Mouse (Mus musculus): ENCODE measurements around the gene Prkar2b. TPM values are rescaled to one million over a fixed set of nuclear protein-coding genes. Genes with fewer than 3 reads are reported as not detected.
"Not testable (repeated sequence)": the region's sequence is repeated elsewhere in the genome, so short reads cannot be mapped to it uniquely, and the experiment has no call there.

The Prkar2b gene
- polyA plus RNA-seq, 1 experiment from 2014 or later: 29.6 TPM

DNA sequence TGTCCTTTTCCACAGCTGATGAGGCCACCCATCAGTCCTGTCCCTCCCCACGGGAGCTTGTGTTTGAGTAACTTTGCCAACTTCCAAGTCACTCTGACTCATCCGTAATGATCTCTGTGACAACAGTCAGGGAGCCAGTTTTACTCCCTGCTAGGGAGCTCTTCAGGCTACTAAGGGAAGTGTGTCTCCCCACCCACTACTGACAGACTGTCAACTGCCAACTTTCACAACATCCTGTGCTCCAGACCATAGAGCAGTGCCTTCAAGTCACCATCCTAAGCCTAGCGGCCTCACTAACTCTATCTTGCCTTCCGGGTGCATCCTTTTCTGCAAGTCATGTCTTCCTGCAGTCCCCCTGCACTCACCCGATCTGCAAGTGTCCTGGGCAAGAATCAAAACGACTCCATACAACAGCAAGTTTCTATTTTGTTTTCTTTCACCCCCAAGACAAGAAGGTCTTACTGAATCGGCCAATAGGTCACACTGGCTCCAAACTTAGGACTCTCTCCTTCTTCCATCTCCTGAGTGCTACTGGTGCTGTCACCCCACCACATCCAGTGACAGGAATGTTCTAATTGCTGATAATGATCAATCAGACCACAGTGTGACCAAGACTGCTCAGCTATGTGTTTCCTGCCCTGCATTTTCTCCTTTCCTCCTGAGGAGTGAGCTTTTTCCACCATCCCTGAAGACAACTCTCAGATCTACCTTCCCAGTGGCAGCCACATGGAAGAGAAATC lies 43.3 kb downstream of the Prkar2b start:
- Histone ChIP-seq H3K4me3 (replicated peaks) (no peak overlapping the region), H3K4me1 (peaks cover 15% of the 10 kb centered on the region; the same call in 1 of the 2 replicates), H3K9me3 (no peaks in the 10 kb centered on the region), H3K4me2 (no peak overlapping the region), H3K9ac (no peak overlapping the region), H3K27ac (peak overlapping the region; percentile 31; the same call in 1 of the 2 replicates), H3K36me3 (no peaks in the 10 kb centered on the region), H3K27me3 (replicated peaks) (no peaks in the 10 kb centered on the region)
- WGBS: 38% methylated on average over 7 of the region's 7 CpGs
- ATAC-seq (ENCODE audit: insufficient read depth, low FRiP score, low read depth): no peak; the same call in 1 of the 2 replicates

DNA sequence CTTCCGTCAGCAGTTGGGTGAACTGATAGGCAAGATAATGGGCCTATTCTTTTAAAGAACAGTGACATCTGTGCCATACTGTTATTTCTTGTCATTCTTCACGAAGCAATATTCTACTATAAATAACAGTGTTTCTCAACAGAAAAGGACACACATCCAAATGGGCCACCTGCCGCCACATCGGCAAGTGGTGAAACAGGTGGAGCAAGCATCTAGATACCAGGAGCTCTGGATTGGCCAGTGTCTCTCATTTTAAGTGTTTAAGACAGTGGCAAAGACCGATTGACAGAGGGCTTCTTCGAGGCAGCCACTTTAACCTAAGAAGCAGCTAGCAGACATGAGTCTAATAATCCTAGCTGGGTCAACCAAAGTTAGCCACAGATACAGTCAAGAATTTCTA lies 44.6 kb downstream of the Prkar2b start:
- no peak for ATAC-seq (ENCODE audit: insufficient read depth, low FRiP score, low read depth)
- H3K27ac ChIP-seq: no peak overlapping the region
- no peaks in the 10 kb centered on the region for H3K27me3 ChIP-seq (replicated peaks)
- no peak overlapping the region for H3K4me3 ChIP-seq (replicated peaks)
- peaks cover 15% of the 10 kb centered on the region; the same call in 1 of the 2 replicates for H3K4me1 ChIP-seq
- no peaks in the 10 kb centered on the region for H3K36me3 ChIP-seq
- no peak overlapping the region for H3K9ac ChIP-seq
- 73% methylated on average over 6 of the region's 6 CpGs for WGBS
- H3K9me3 ChIP-seq: no peaks in the 10 kb centered on the region
- H3K4me2 ChIP-seq: no peak overlapping the region

DNA sequence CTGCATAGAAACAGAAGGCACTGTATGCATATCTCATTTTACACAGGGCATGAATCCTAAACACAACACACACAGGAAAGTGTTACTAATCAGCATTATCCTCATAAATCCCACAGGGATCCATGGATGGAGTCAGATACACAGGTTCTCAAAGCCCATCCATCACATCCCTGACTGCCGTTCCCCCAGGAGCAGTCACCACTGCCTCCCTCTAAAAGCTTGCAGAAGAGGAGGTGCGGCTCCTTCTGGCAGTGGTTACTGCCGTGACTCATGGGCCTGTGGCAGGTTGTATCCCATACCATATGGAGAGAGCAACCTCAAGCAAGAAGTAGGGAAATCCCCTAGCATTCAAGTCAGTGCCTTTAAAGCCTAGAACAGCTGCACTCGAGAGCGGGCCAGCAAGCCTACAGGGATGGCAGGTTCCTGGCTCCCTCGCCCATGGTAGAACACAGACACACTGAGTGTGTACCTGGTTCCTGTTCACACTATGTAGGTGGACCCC lies 45.8 kb downstream of the Prkar2b start:
- Histone ChIP-seq H3K4me3 (replicated peaks) (no peak overlapping the region), H3K27me3 (replicated peaks) (no peaks in the 10 kb centered on the region), H3K9me3 (no peaks in the 10 kb centered on the region), H3K36me3 (no peaks in the 10 kb centered on the region), H3K4me2 (no peak overlapping the region), H3K9ac (no peak overlapping the region), H3K27ac (no peak overlapping the region), H3K4me1 (peaks cover 15% of the 10 kb centered on the region; the same call in 1 of the 2 replicates)
- ATAC-seq (ENCODE audit: insufficient read depth, low FRiP score, low read depth): peak; percentile 44; the same call in 1 of the 2 replicates
- WGBS: 36% methylated on average over 6 of the region's 6 CpGs

DNA sequence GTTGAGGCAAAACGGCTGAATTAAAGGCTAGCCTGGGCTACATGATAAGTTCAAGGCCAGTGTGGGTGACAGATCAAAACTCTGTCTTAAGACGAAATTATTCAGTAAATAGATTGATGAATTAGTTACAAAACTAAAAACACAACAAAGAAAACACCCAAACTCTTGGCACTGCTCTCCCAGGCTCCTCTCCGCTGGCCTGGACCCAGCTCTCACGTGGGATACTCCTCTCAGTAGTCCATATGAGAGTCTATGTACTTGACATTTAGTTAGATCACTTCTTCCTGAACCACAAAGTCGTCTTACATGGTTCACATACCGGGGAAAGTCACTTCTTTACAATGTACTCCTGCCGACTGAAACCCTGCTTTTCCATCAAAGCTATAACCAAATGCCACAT lies 46.3 kb downstream of the Prkar2b start:
- Histone ChIP-seq H3K4me2 (no peak overlapping the region), H3K36me3 (no peaks in the 10 kb centered on the region), H3K4me1 (peaks cover 15% of the 10 kb centered on the region; the same call in 1 of the 2 replicates), H3K4me3 (replicated peaks) (no peak overlapping the region), H3K27me3 (replicated peaks) (no peaks in the 10 kb centered on the region), H3K9me3 (no peaks in the 10 kb centered on the region), H3K9ac (no peak overlapping the region), H3K27ac (no peak overlapping the region)
- WGBS: 61% methylated on average over 7 of the region's 7 CpGs
- ATAC-seq (ENCODE audit: insufficient read depth, low FRiP score, low read depth): no peak

DNA sequence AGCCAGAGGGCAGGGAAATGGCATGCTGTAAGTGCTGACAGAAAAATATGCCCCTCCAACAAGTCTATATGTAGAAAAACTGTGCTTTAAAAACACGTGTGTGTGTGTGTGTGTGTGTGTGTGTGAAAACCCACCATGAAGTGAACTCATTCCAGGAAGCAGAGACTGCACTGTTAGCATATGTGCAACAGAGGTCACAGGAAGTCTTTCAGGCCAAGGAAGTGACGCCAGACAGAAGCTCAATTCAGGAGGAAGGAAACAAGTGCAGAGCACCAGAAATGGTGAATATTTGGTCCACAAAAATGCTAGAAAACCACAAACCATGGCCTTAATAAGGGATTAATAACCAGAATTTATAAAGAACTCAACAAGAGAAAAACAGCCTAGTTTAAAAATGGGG lies 48.9 kb downstream of the Prkar2b start:
- 58% methylated on average over 2 of the region's 2 CpGs for WGBS
- H3K9ac ChIP-seq: no peak overlapping the region
- H3K4me3 ChIP-seq (replicated peaks): no peak overlapping the region
- no peaks in the 10 kb centered on the region for H3K36me3 ChIP-seq
- H3K9me3 ChIP-seq: no peaks in the 10 kb centered on the region
- no peak overlapping the region for H3K4me2 ChIP-seq
- H3K27me3 ChIP-seq (replicated peaks): no peaks in the 10 kb centered on the region
- no peak overlapping the region for H3K27ac ChIP-seq
- peaks cover 6% of the 10 kb centered on the region; the same call in 1 of the 2 replicates for H3K4me1 ChIP-seq
- no peak for ATAC-seq (ENCODE audit: insufficient read depth, low FRiP score, low read depth)

DNA sequence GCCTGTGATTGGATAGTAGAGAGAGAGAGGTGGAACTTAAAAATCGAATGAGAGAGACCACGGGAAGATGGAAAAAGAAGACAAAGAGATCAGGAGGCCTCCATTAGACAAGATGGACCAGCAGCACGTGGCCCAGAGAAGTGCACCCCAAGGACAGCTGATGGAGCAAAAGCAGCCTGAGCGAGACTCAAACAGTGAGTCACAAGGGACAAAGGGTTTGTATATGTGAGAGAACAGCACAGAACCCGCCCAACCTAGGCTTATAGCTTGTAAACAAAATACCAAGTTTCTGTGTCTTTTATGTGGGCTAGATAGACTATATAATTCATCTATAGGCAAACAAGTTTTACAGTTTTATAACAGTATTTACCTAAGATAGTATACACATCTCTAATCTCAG lies 50.0 kb downstream of the Prkar2b start:
- H3K4me2 ChIP-seq: no peak overlapping the region
- ATAC-seq (ENCODE audit: insufficient read depth, low FRiP score, low read depth): no peak
- no peaks in the 10 kb centered on the region for H3K9me3 ChIP-seq
- H3K4me1 ChIP-seq: 0 out of 2 replicates have a peak, but pooled peaks cover 6% of the 10 kb centered on the region
- no peaks in the 10 kb centered on the region for H3K36me3 ChIP-seq
- no peak overlapping the region for H3K27ac ChIP-seq
- H3K27me3 ChIP-seq (replicated peaks): no peaks in the 10 kb centered on the region
- H3K9ac ChIP-seq: no peak overlapping the region
- 81% methylated on average over 5 of the region's 5 CpGs for WGBS
- H3K4me3 ChIP-seq (replicated peaks): no peak overlapping the region

DNA sequence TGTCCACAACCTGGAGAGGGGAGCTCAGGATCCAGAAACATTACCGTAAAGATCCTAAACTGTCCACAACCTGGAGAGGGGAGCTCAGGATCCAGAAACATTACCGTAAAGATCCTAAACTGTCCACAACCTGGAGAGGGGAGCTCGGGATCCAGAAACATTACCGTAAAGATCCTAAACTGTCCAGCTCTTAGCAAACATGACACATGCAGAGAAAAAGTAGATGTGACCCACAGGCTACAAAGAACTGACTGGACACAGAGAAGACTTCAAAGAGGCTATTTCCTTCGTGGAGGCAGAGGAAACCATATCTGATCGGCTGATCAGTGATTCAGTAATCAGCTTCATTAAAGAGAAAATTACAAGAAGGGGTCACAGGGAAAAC lies 51.1 kb downstream of the Prkar2b start:
- ATAC-seq (ENCODE audit: insufficient read depth, low FRiP score, low read depth); H3K9me3 ChIP-seq; H3K36me3 ChIP-seq; H3K9ac ChIP-seq; H3K4me3 ChIP-seq (replicated peaks); H3K27me3 ChIP-seq (replicated peaks); H3K4me1 ChIP-seq; H3K4me2 ChIP-seq; H3K27ac ChIP-seq: not testable (repeated sequence)
- 42% methylated on average over 6 of the region's 6 CpGs for WGBS

DNA sequence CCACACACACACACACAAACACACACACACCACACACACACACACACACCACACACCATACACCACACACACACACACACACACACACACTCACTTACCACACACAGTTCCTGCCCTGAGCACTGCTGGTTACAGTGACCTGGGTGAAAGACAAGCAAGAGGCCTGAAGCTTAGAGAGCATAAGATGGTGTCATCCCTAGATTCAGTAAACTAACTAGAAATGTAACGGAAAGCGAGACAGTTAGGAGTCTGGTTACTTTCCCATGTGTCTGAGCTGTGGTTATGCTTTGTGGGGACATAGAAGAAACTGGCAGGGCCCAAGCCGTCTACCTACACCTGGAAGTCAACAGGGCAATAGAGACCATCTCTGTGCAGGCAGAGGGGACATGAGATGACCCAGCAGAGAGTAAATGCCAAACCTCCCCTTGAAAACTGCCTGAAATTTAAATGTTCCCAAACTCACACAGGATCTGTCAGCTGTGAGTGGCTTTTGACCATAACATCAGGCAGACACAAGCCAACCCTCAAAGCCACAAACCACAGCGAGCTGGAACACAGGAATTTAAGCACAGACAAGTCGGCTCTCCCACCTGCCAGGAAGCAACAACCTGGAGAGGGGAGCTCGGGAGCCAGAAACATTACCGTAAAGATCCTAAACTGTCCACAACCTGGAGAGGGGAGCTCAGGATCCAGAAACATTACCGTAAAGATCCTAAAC lies 51.7 kb downstream of the Prkar2b start:
- Histone ChIP-seq H3K9me3 (no peaks in the 10 kb centered on the region), H3K27ac (no peak overlapping the region), H3K4me1 (no peaks in the 10 kb centered on the region), H3K27me3 (replicated peaks) (no peaks in the 10 kb centered on the region), H3K36me3 (no peaks in the 10 kb centered on the region), H3K9ac (no peak overlapping the region), H3K4me2 (no peak overlapping the region), H3K4me3 (replicated peaks) (no peak overlapping the region)
- WGBS: 18% methylated on average over 8 of the region's 8 CpGs
- ATAC-seq (ENCODE audit: insufficient read depth, low FRiP score, low read depth): no peak

DNA sequence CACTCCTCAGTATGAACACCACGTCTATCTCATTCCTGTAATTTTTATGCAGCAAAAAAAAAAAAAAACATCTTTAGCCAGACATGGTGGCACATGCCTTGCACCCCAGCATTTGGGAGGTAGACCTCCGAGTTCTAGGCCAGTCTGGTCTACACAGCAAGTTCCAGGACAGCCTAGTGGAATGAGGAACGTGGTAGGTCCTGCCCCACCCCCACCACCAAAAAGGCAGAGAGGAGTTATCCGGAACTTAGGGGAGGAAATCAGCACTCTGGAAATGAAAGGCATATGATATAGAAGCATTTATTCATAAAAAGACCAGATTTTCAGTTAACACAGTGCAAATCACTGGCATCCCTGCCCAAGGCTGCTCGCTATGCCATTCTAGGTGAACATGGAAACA lies 52.4 kb downstream of the Prkar2b start:
- H3K36me3 ChIP-seq: no peaks in the 10 kb centered on the region
- H3K27ac ChIP-seq: no peak overlapping the region
- H3K27me3 ChIP-seq (replicated peaks): no peaks in the 10 kb centered on the region
- H3K9me3 ChIP-seq: no peaks in the 10 kb centered on the region
- 77% methylated on average over 5 of the region's 5 CpGs for WGBS
- no peak overlapping the region for H3K4me2 ChIP-seq
- H3K9ac ChIP-seq: no peak overlapping the region
- no peak for ATAC-seq (ENCODE audit: insufficient read depth, low FRiP score, low read depth)
- no peak overlapping the region for H3K4me3 ChIP-seq (replicated peaks)
- no peaks in the 10 kb centered on the region for H3K4me1 ChIP-seq

DNA sequence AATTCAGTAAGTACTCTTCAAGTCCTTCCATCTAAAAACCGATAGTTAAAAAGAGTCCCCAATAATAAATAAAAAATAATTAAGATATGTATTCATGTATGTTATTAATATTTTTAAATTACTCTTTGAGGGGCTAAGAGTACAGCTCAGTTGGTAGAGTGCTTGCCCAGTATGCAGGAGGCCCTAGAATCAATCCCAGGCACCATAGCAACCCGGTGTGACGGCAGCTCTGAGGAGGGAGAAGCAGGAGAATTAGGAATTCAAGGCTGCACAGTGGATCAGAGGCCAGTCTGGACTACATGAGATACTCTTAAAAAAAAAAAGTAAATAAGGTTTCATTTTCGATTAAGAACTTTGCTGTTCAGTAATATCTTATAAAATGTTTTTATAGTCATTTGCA lies 53.5 kb downstream of the Prkar2b start:
- no peaks in the 10 kb centered on the region for H3K4me1 ChIP-seq
- no peak overlapping the region for H3K4me2 ChIP-seq
- 81% methylated on average over 4 of the region's 4 CpGs for WGBS

DNA sequence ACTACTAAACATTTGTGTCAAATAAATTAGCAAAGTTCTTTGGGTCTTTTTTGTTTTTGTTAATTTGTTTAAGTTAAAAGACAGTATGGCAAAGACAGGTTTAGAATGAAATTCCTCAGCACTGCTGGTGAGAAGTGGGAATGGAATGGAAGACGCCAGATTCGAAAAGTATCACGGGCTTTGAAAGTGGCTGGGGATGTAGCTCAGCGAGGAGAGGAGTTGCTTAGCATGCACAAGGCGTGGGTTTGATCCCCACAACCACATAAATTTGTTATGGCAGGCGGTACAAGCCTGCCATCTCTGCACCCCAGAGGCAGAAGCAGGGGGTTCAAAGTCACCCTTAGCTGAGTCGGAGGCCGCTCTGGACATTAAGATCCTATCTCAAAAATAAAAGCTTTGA lies 54.1 kb downstream of the Prkar2b start:
- WGBS: 91% methylated on average over 8 of the region's 8 CpGs
- H3K27ac ChIP-seq: no peak overlapping the region
- no peaks in the 10 kb centered on the region for H3K9me3 ChIP-seq
- ATAC-seq (ENCODE audit: insufficient read depth, low FRiP score, low read depth): no peak
- H3K4me1 ChIP-seq: no peaks in the 10 kb centered on the region
- no peaks in the 10 kb centered on the region for H3K36me3 ChIP-seq
- H3K4me3 ChIP-seq (replicated peaks): no peak overlapping the region
- no peak overlapping the region for H3K4me2 ChIP-seq
- H3K27me3 ChIP-seq (replicated peaks): no peaks in the 10 kb centered on the region
- no peak overlapping the region for H3K9ac ChIP-seq

More for the DNA sequence above, 53.5 kb downstream of the Prkar2b start:
- no peak for ATAC-seq (ENCODE audit: insufficient read depth, low FRiP score, low read depth)
- Histone ChIP-seq H3K36me3 (no peaks in the 10 kb centered on the region), H3K27ac (no peak overlapping the region), H3K4me3 (replicated peaks) (no peak overlapping the region), H3K9ac (no peak overlapping the region), H3K9me3 (no peaks in the 10 kb centered on the region), H3K27me3 (replicated peaks) (no peaks in the 10 kb centered on the region)

DNA sequence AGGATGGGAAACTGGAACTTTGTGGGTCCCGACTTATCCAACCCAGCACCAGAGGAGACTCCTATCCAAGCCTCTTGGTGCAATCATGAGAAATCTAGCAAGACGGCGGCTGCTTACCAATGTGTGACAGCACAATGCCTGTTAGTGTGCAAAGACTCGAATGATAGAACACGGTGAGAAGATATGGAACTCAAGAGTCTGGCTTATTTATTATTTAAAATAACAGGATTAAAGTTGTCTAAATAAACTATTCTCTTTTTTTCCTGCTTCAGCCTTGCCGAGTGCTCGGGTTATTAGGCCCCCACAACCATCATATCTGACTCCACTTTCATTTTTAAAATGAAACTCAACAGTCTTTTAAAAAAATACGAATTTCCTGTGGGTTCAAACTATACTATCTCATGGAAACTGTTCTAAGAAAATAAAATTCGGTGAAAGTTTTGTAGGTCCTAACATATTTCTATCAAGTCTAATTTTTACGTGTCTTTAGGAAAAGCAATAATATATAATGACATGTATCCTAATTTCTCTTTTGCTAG lies 54.6 kb downstream of the Prkar2b start:
- Histone ChIP-seq H3K27ac (no peak overlapping the region), H3K36me3 (no peaks in the 10 kb centered on the region), H3K4me3 (replicated peaks) (no peak overlapping the region), H3K4me2 (no peak overlapping the region), H3K4me1 (no peaks in the 10 kb centered on the region), H3K9me3 (no peaks in the 10 kb centered on the region), H3K27me3 (replicated peaks) (no peaks in the 10 kb centered on the region), H3K9ac (no peak overlapping the region)
- WGBS: 73% methylated on average over 10 of the region's 10 CpGs
- ATAC-seq (ENCODE audit: insufficient read depth, low FRiP score, low read depth): no peak

Data from stomach, embryonic 15.5 days (tissue).